Mouse (Mus musculus) frontal cortex, postnatal 25 days (tissue): Measurements from ENCODE around the gene Kirrel.

Source experiments
- DNase-seq, 2 experiments: peaks; one replicate each; pipeline ENCODE4 v3.0.0; 2022; ENCODE audit warnings: low spot score in 2 of 2

The Kirrel gene

DNA sequence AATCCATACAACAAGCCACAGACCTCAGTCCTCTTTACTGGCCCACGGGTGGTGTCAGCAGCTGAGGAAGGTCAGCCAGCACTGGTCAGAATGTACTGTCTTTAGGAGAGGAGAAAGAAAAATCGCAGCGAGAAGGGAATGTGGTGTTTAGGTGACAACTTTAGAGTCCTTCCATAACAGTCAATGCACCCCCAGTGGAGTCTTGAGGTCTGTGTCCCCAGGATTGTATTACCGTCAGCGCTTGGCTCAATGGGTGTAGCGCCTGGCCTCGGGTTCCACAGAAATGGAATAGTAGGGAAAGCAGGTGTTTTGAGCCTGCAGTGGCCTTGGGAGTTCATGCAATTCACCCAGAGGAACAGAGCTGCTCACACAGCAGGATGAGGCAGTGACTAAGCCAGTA, 95.2 kb downstream of the Kirrel start:
- no peak for DNase-seq

DNA sequence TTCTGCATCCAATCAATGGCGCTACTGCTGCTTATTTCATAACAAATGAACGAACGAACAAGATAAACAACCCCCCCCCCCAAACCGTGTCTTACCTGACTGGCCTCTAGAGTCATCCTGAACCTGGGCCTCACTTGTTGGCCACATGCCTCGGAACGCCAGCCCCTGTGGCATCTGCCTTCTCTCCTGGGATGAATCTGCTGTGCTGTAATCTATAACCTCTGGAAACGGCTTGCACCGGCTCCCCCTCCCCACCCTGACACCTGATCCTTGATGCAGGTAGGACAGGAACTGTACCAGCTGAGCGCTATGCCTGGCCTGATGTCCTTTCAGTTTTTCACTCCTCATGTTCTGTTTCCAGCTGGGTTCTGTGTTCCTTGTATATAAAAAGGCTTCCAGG, 96.9 kb downstream of the Kirrel start:
- no peak for DNase-seq

DNA sequence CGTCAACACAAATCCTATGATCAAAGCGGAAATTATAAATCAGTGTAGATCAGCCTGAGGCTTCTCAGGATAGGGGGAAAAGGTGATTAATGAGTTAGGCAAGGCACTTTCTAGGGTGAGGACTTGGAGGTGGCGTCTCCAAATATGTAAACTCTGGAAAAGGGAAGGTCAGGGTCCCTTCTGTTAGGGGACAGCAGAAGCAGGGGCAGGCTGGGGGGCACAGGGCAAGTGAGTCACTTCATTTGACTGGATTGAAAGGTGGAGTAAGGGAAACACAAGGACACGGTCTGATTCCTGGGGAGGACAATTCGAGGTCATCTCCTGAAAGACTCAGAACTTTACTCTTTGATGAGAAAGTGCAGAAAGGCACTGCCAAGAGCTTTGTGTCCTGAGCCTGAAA, 97.6 kb downstream of the Kirrel start:
- DNase-seq, result no peak

DNA sequence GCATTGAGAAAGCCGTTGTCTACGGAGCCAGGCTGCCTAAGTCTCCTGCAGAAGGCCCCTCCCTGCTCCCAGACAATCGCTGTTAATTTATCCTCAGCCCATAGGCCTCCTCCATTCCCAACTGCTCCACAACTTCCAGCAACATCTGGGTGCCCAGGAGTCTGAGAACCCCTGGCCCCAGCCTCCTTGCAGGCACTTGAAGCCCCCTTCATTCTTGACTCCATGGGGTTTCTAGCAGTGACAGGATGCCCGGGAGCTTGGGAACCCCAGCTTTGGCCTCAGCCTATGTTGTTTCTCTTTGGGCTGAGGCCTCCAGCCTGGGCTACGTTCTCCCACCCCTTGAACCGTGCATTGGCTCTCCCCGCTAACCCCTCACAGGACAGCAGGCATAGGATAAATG, 98.4 kb downstream of the Kirrel start:
- no peak for DNase-seq

DNA sequence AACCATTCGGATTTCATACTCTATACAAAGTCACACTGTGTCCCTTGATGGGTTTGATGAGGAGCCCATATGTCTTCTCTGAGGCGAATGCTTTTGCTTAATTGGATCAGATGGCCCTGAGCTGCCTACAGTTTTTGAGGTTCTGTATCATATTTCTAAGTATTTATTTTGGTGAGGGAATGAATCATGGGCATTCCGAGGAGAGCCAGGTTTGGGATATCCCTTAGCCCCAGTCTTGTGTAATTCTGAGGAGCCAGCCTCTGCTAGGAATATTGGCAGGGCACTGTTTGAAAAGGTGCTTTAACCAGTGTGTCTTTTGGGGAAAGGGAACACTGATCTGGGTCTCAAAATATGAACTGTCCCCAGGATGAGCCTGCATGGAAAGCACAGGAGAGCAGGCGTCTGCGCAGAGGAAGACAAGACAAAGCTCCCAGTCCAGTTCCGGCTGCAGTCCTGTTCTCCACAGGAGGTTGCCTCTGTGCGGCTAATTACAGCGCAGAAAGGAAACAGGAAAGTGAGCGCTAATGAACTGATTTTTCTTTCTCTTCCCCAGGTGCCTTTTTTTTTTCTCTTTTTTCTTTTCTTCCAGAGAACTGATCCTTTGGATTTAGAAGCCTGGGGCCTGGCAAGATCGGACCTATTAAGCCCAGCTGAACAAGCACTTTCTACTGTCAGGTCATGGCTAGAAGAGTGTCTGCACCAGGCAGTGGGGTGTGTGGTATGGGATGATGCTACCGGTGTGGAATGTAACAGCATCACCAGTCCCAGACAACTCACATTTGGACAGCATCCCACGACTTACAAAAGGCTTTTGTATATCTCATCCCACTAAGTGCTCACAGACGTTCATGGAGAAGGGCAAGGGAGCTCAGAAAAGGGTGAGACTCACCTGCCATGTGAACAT, 101.7 kb downstream of the Kirrel start:
- DNase-seq, result no peak

DNA sequence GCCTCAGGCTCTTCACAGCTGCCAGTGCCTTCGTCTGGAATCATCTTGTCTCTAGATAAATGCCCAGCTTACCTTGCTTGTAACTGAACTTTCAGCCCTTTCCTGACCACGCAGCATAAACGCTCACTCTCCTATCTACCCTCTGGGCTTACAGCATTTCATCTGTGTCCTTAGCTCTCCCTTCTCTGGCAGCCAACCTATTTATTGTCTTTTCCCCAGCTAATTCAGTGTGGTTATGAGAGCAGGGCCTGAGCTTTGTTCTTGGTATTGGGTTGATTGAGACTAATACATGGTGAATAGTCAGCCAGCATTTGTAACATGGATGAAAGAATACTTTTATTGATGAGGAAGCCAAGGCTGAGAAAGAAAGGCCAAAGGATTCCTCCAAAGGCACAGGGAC, 102.4 kb downstream of the Kirrel start:
- DNase-seq, result no peak

DNA sequence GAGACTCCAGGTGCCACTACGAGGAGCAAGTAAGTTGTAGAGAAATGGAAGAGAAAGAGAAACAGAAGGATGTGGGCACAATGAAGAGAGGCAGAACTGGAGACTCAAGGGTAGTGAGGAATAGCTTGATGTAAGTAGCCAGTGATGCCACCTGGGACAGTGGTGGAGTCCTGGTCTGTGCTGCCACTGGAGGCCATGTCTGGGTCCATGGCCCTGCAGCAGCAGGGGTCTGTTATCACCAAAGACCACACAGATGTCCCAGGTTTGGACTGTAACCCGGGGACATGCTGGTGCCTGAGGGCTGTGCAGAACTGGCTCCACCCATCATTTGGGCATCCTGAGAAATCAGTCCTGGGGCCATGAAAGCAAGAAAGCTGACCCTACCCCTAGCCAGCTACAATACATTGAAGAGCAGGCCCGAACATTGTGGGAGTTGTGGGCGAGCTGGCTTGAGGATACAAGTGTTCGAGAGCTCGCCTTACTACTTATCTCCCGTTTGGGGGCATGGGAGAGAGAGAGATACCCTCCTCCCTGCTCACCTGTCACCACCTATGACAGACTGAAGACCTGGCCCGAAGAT, 107.1 kb downstream of the Kirrel start:
- no peak for DNase-seq

DNA sequence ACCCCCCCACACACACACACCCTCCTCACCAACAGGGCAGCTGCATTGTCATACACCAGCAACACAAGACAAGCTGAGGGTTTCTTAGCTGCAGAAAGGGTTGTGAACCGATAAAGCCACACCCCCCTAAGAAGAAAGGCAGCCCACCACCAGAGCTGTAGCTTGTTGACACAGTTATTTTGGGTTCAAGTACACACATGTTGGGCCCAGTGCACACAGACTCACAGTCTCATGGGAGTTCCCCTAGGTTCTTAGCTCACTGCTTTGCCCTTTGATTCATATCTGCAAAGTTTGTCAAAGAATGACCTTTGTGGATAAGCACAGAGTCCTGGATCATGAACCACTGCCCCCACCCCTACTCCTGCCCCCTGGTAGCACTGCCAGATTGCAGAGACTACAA, 120.6 kb downstream of the Kirrel start:
- DNase-seq, result no peak

DNA sequence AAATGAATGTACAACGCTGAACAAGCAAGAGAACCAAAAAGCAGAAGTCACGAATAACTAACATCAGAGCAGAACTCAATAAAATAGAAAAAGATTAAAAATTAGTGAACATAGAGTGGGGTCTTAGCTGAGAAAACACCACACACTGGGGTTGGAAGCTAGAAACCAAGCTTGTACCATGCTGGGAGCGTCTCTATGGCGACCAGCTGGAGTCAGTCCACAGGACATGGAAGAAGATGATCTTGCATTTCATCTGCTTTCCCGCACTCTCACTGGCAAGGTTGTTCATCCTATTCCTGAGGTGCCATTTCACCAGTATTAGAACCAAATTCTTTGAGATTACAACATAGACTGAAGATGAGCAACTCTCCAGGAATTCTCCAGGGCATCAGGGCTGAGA, 126.7 kb downstream of the Kirrel start:
- DNase-seq, result no peak

DNA sequence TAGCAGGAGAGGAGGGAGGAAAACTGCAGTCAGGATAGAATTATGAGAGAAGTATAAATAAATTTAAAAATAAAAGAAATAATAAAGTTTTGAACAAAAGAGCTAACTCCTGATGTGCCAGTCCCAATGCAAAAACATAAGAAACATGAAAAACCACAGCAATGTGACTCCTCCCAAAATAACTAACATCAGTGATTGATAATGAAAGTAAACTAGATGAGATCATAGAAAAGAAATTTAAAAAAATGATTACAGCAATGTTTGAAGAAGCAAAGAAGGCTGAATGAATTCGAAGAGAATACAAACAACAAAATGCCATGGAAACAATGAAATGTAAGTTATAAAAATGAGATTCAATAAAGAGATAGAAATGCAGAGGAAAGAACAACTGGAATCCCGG, 132.8 kb downstream of the Kirrel start:
- DNase-seq, result no peak

DNA sequence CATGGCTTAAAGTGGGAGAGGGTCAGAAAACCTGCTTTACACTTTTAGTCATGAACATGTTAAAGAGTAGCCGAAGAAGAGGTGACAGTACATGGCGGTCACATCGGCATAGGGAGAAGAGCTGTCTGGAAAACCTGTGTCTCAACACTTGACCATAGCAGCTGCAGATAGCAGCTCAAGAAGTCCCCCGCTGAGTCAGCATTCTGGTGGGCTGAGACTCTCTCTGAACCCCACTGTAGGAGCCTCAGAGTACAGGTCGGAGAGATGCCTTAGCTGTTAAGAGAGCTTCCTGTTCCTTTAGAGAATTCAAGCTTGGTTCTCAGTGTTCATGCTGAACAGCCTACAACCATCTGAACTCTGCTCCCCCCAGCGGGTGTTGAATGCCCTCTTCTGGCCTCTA, 136.0 kb downstream of the Kirrel start:
- DNase-seq, result no peak

DNA sequence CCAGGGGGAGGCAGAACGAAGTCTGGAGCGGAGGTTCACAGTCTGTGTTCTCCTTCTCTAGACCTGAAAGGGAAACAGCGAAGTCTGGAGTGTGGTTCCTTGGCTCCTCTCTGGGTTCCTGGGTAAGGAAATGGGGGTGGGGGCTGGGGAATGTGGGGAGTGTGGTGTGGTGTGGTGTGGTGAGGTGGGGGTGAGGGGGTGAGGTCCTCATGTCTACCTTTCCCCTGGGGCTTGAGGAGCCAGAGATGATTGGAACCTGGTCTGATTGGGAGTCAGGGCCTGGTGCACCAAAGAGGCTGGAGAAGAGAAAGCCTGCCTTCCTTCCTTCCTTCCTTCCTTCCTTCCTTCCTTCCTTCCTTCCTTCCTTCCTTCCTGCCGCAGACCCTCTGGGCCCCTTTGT, 140.5 kb downstream of the Kirrel start:
- no peak for DNase-seq

DNA sequence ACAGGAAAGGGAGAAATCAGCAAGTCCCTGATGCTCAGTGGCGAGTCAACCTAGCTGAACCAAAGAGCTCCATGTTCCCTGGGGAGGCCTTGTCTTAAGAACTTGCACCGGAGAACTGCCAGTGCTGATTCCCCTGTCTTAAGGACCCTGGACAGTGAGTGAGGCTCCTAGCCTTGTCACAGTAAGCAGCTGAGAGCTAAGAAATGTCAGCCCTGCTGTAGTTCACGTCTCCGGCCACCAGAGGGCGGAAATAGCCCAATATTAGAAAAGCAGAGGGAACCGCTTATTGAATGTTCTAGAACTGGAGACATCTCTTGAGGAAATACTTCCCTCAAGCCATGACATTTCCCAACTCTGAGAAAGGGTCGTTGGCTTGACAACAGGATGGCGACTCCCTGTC, 141.2 kb downstream of the Kirrel start:
- DNase-seq, result peak; percentile 74 to 79

DNA sequence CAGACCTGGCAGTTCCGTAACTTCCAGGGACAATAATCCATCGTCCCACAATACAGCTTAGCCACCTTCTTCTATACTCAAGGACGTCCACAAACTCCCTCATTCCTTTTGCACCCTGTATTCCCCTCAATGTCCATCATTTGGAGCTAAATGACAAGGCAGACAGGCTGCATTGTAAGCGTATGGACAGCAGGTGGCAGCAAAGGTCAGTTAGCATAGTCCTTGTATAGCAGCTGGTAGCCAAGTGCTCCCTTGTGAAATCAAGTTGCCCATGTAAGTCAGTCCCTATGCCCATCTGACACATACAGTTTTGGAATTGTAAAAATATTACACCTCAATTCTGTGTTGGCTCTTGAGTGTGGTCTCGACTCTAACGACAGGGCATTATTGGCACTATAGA, 143.7 kb downstream of the Kirrel start:
- peak; percentile 43 to 51 for DNase-seq
